Mouse (Mus musculus) embryo, embryonic 10.5 days (tissue): ENCODE data around the gene Hist2h2be.
A peak's percentile ranks its signal among the peaks of the same experiment; 100 is the strongest.
"Not testable (repeated sequence)": the region's sequence is repeated elsewhere in the genome, so short reads cannot be mapped to it uniquely, and the experiment has no call there.

Source experiments
- DNase-seq: peaks from one replicate; pipeline ENCODE4 v3.0.0-alpha.2; 2015; ENCODE audit warnings: low spot score

Hist2h2be gene

DNA sequence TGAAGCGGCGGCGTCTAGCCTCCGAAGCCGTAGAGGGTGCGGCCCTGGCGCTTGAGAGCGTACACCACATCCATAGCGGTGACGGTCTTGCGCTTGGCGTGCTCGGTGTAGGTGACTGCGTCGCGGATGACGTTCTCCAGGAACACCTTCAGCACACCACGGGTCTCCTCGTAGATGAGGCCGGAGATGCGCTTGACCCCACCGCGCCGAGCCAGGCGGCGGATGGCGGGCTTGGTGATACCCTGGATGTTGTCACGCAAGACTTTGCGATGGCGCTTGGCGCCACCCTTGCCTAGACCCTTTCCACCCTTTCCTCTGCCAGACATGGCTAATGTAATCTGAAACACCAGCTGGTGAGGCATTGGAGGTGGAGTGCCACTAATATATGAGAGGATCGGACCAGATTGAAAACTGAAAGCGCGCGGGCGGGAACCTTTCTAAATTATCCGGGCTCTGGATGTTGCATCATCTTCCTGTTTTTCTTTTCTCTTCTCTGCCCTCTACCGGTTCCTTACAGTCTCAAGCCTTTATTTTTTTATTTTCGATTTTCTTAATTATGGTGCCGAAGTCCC is 42.1 kb downstream of the Hist2h2be start, which contains the start of gene Hist2h4:
Gene Hist2h4, minus strand, starts transcription at position 333 of the 572 bp plus-strand sequence.
- peak; percentile 99 for DNase-seq

DNA sequence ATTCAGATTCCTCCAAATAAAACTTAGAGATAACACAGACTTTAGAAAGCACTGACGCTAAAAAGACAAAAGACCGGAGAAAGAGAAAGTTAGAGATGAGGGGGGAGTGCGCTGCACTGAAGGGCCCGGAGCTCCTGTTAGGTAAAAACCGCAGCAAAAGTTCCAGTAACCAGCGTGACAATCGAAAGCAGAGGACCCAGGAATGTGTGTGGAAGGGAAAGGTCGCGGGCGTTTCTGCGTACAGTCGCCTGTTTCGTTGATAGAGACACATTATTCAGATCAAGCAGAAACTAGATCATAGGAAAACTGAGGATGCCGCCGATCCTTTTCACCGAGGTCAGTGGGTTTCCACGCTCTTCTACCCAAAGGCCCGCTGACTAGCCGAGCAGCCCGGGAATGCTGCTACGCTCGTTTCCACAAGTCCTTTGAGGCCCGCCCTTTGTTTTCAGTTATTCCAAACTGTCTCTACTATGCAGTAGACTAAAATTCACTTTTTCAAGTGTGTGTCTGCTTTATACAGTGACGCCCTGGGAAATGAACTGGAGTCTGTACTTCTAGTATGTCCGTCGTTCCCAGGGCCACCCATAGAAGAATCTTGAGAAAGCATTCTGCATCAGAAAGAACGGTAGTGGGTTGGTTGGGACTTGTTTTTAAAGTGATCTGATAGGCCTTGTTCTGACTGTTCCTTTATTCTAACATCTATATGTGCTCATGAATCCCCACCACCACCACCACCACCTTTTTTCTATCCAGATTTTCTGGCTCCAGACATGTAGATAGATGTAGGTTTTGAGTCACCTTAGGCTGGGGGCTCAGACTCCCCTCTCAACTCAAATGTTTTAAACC is 42.9 kb downstream of the Hist2h2be start:
- no peak for DNase-seq

DNA sequence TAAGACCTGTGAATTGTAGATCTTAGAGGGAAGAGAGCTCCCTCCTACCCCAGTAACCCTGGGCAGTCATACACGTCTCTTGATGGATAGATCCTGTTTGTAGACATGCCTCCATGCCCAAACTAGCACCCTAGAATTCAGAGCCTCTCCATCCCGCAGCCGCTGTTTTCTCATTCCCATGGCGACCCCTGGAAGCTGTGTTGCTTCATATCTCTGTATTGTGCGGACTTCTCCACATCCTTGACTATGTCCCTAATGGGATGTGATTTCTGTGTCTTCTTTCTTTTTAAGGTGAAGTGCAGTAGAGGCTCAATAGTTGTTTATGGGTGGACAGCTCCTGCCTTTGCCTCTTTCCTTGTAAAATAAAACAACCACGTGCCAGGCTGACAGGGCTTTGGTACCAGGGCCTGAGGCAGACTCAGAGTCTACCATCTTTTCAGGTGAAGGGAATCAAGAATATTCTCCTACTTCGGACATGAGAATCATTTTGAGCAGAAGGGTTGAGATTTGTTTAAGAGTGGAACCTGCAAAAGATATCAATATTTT is 43.6 kb downstream of the Hist2h2be start:
- DNase-seq, result peak; percentile 61

DNA sequence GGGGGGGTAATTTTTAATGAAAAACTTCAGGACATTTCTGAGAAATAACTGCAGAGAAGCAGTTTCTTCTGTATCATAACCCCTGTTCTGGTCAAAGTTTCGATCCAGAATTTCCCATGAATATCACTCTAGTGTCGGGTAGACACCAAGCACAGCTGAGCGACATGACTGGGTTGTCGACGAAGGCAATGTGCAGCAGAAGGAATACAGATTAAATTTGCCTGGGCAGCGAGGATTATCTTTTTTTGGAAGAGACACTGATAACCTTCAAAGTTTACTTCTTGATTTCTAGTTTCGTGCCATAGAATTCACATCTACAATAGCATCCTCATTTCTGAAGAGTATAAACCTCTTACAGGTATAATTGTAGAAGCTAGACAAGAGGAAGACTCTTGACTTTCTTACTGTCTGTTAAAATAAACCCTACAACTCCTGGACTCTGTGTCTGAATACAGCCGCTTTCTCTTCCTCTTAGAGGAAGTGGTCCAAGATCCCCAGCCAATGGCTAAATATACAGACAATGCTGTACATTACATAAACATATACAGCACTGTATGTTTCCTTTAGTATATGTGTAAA is 45.3 kb downstream of the Hist2h2be start:
- no peak for DNase-seq

DNA sequence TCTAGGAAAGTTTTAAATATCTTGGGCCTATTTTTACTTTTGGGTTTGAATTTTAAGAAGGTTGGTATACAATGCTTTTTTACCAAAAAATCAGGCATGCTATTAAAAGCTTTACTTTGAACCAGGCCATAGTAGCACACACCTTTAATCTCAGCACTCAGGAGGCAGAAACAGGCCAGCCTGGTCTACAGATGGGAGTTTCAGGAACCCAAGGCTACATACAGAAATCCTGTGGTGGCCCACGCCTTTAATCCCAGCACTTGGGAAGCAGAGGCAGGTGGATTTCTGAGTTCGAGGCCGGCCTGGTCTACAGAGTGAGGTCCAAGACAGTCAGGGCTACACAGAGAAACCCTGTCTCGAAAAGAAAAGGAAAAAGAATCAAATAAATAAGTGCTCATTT is 46.6 kb downstream of the Hist2h2be start:
- no peak for DNase-seq

DNA sequence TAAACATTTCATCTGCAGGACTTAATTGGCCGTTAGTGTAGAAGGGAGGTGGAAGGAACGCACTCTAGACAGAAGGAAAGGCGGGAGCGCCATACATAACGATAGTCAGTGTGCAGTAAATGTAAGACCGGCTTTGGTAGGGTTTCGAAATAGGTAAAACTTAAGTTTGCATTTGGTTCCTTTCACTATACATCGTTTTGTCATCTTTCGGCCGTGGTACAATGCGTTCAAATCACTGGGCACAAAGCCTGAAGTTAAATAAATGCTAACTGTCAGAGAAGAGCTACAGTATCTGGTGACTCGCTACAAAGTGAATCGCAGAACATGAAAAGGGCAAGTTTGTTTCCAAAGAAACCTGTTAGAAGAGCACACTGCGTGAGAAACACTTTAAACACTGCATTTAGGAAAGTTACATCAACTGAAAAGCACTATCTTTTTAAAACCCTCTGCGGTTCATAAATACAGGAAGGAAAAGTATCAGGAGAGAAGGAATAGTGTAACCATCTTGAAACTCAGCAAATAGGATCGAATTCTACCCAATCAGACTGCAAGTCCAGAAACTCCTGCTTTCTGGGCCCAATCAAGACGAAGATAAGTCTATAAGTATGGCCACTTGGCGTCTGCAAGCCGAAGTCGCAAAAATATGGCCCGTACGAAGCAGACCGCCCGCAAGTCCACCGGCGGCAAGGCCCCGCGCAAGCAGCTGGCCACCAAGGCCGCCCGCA is 47.3 kb downstream of the Hist2h2be start, which contains the start of gene Hist2h3b:
Gene Hist2h3b, plus strand, starts transcription at position 604 of the 725 bp plus-strand sequence.
- peak; percentile 88 for DNase-seq

DNA sequence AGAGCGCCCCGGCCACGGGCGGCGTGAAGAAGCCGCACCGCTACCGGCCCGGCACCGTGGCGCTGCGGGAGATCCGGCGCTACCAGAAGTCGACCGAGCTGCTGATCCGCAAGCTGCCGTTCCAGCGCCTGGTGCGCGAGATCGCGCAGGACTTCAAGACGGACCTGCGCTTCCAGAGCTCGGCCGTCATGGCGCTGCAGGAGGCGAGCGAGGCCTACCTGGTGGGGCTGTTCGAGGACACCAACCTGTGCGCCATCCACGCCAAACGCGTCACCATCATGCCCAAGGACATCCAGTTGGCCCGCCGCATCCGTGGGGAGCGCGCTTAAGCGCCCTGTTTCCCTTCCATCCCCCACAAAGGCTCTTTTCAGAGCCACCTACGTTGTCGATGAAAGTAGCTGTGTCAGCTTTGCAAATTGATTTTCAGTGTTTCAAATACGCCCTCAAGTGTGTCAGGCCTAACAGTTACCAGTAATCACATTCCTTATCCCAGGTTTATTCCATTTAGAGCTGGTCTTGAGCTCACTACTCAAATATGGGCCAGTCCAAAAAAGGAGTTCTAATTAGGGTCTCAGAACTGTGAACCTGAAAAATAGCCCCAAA is 48.0 kb downstream of the Hist2h2be start:
- not testable (repeated sequence) for DNase-seq

DNA sequence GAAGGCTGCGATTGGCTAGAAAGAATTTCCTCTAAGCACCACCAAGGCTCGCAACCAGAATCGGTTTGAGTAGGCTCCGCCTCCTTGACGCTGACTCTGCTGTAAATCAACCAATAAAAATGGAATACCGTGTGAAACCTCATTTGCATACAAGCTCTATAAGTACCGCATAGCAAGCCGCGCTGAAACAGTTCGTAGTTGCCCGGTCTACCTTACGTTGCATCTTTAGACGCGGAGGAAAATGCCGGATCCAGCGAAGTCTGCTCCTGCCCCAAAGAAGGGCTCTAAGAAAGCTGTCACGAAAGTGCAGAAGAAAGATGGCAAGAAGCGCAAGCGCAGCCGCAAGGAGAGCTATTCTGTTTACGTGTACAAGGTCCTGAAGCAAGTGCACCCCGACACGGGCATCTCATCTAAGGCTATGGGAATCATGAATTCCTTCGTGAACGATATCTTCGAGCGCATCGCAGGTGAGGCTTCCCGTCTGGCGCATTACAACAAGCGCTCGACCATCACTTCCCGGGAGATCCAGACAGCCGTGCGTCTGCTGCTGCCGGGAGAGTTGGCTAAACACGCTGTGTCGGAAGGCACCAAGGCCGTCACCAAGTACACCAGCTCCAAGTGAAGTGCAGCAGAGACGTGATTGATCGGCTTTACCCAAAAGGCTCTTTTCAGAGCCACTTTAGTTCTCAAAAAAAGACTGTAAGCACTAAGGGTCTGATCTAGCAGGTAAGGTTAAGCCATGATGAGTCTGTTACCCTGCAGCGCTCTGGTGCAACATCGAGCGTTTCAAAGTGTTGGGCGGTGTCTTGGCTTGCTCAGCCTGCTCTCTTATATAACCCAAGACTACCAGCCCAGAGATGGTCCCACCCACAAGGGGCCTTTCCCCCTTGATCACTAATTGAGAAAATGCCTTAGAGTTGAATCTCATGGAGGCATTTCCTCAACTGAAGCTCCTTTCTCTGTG is 48.9 kb downstream of the Hist2h2be start, which contains the start of gene Hist2h2bb:
Gene Hist2h2bb, plus strand, starts transcription at position 242 of the 964 bp plus-strand sequence.
- DNase-seq, result peak; percentile 99
